Mouse (Mus musculus) layer of hippocampus, adult 9-10 months (tissue): ENCODE data around the gene Ccdc33.

Source experiments
- DNase-seq: peaks from one replicate; pipeline ENCODE4 v3.0.0; 2022; ENCODE audit warnings: low spot score

The Ccdc33 gene

DNA sequence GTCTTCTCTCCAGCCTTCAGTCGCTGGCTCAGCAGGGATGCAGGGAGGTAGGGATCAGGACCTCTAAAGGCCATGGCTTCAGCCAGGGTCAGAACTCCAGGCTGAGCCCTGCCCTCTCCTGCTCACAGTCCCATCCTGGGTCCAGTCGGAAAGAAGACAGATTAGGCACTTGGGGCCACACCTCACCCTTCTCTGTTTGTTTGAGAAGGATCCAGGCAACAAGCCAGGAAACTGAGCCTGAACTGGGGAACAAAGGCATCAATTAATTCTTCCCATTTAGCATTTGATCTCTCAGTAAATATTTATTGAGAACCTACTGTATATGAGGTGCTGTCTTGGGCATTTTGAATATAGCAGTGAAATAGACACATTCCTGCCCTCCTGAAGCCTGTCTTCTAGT lies at the start of gene Ccdc33:
Gene Ccdc33 (minus strand): TSS at position 153 of the 400 bp plus-strand sequence.
- DNase-seq = no peak

DNA sequence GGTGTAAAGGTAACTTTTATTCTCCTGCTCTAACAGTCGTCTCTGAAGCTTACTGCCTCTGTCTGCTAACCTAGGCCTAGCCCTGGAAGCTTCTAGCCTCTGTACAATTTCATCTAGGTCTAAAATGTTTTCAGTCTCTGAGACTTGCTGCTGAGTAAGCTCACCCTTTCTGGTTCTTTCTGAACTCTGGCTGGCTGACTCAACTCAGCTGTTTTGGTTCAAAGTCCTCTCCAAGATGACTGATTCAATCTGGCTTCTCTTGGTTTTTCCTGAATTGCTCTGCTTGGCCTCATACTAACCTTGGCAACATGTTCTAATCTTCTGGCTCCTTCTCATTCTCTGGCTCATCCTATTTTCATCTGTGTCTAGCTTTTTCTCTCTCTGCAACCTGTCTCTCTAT lies 47.2 kb upstream of the Ccdc33 start:
- DNase-seq = no peak

DNA sequence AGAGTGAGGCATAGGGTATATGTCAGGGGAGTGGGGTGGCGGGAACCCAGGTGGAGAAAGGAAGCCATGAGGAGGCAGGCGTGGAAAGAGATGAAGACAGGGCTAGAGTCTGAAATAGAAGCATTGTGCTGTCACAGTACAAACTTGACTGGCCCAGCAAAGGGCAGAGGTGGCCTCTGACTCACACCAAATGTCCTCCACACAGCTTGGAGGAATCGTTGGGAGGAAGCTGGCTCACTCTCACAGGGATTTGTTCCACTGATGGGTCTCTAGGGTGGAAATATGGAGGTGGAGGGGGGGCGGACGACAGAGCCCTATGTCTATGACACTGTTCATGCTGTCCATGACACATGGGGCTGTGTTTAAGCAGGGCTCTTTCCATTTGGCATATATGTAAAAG lies 44.5 kb upstream of the Ccdc33 start:
- DNase-seq = no peak

DNA sequence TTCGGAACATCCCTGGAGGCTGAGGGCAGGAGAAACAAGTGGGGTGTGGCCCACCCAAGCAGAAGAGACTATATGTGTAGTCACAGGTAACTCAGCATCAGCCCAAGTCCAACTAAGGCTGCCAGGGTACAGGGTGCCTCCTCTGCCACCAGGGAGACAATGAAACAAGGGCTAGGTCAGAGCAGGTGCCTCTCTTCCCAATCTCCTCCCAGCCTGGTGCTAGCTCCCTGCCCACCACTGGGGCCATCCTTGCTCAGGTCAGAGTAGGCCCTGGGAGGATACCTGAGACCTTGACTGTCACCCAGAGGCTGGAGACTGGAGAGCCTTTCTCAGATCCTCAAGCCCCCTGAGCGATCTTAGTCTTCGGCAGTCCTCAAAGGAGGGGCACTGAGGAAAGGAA lies 43.5 kb upstream of the Ccdc33 start:
- DNase-seq = no peak

DNA sequence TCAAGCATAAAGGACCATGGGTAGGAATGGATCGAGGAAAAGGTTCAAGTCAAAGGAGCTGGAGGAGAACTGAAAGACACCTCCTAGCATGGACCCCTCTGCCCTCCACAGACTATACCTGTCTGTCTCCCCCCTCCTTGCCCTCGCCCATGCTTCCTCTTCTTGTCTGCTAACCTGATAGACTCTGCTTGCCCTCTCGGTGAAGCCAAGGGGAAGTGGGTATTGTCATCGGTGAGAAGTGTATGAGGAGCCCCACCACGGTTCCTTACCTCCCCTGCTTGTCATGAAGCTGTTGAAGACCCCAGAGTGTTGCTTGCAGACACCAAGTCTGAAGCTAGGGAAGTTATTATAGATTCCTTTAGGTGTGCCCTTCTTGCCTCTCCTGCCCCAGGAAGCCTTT lies 41.7 kb upstream of the Ccdc33 start:
- no peak for DNase-seq

DNA sequence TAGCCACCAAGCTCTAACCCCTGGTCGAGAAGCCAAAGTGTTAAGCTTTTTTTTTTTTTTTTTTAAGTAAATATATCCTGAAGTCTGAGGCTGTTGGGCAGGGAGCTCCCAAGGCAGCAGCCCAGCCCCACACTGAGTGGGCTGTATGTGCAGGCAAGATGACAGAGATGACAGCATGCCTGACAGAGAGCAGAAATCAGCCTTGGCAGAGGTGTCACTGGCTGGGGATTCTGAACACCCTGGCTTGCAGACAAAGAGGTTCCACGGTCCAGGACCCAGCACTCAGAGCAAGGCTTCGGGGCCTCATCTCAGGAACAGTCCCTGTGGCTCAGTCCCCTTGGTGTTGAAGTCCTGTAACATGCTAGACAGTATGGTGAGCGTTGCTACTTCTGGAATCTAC lies 41.2 kb upstream of the Ccdc33 start:
- no peak for DNase-seq

DNA sequence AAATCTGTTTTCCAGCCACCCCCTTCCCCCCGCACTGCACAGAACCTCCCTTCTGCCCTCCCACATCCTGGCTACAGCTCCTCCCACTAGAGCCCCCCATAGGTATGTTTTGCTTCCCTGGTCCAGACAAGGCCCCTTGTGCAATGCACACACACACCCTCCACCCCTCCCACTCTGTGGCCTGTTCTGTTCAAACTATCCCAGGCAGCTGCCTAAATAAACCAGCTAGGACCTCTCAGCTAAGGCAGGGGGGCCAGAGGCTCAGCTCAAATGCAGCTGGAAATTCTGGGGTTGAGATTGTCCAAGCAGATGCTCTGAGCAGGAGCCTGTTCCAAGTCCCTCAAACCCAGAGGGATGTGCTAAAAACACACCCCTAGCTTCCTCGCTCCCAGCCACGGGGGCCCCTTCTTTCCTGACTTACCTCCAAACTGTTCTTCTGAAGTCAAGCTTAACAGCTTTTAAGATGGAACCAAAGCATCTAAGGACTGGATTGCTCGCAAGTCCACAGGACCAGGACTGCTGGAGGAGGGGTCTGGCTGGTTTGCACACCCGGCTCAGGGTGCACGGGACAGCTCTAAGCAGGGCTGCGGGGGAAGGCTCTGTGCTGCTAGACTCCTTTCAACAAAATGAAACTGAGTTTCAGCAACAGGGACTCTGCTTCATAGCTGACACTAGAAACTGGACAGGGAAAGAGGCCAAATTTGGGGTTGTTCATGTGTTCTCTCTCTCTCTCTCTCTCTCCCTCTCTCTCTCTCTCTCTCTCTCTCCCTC lies 40.1 kb upstream of the Ccdc33 start:
- no peak for DNase-seq

DNA sequence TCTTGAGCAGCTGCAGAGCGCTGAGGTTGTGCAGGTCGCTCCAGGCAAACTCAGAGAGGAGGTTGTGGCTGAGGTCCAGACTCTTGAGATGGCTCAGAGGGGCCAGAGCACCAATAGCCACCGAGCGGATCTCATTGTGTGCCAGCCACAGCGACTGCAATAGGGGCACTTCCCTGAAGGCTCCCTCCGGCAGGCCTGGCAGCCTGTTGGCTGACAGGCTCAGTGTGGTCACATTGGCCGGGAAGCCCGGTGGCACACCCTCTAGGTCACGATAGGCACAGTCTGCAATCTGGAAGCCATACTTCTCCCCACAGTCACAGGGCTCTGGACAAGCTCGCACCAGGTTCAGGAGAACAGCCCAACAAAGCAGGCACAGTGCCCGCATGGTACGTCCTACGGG lies 39.2 kb upstream of the Ccdc33 start:
- no peak for DNase-seq

DNA sequence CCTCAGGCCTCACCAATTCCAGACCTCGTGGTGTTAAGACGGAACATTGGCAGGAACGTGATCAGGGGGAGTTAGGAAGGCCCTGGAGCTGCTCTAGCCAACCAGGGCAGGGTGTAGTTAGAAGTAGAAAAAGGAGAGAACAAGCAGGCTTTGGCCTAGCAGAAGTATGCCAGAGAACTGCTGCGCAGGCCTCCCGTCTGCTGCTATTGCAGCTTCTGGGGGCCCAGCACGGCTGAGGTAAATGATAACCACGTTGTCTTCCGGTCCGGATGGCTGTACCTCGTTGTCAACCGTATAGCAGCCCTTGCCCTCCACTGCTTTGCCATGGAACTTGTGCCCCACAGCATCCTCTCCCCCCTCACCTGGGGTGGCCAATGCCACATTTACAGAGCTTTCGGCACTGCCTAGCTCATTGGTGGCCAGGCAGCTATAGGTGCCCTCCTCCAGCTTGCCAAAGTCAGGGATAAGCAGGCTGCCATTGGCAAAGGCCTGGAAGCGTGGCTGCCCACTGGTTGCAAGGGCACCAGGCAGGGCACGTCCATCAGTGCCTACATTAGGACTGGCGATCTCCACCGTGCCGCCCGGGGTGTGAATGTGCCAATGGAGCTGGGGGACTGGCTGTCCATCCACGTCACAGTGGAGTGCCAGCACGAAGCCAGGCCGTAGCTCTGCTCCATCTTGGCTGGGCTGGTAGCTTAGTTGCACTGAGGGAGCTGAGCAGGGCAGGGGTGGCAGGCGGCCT lies 38.4 kb upstream of the Ccdc33 start:
- DNase-seq = no peak

DNA sequence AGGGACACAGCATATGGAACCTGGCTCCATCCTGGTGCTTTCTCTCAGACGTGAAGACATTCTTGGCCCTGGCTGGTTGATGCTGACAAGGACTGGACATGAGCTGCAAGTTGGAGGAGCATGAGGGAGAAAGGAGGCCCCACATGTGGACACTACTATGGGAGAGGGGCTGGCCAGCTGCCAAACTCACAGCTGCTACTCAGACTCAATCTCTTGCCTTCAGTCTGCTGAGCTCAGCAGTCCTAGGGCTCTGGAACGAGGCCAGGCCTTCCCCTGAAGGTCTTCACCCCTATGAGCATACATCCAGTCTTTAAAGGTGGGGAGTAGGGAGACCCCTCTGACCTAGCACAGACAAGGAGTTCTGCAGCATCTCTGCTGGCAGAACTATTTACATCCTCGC lies 36.7 kb upstream of the Ccdc33 start:
- no peak for DNase-seq

DNA sequence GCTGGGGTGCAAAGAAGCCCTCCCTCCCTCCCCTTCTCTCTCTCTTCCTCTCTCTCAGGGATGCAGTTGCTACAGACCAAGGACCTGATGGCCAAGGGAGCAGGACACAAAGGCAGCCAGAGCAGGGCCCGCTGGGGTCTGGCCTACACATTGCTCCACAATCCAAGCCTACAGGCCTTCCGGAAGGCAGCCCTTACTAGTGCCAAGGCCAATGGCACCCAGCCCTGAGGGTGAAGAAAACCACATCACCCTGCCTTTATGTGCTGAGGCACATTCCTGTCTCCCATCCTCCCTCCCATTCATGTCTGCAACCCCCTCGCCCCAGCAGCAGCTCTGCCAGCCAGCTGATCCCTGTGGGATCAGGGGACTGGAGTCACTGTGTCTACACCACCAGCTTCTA lies 34.5 kb upstream of the Ccdc33 start:
- DNase-seq = no peak

DNA sequence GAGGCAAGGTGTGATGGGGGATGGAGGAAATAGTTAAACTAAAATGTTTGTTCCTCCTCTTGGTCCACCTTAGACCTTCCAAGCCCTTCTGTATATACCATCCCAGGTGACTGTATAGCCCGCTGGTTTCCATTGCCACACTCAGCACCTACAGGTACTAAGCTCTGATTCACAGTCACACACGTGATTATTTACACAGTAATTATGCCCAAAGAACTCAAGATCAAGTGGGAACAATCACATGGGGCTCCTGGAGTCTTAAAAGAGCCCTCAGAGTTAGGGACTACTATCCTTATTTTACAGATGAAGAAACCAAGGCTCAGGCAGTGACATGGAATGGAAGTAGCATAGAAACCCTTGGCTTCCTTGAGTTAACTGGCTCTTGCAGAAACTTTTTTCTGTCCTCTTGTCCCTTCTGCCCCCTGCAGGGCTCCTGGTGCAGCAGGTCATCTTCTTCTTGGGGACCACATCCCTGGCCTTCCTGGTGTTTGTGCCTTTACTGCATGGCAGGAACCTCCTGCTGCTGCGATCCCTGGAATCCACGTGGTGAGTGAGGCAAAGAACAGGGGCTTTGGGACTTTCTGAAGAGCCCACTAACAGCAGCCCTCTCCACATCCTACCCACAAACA lies 32.2 kb upstream of the Ccdc33 start:
- no peak for DNase-seq

DNA sequence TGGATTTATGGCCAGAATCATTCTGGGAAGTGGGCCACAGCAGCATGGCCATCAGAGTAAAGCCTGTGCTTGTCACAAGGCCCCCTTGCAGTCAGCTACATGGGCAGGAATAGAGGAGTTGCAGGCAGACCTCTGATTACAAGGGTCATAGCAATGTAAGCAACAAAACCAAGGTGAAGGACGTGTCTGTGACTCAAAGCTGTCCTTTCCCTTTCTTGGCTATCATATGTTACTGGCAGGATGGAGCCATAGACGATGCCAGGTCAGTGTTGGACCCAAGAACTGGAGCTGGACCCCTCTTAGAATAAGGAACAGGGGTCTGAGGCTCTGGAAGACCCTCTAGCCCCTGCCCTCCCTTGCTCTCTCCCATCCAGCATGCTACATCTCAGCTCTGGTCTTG lies 30.2 kb upstream of the Ccdc33 start:
- no peak for DNase-seq

DNA sequence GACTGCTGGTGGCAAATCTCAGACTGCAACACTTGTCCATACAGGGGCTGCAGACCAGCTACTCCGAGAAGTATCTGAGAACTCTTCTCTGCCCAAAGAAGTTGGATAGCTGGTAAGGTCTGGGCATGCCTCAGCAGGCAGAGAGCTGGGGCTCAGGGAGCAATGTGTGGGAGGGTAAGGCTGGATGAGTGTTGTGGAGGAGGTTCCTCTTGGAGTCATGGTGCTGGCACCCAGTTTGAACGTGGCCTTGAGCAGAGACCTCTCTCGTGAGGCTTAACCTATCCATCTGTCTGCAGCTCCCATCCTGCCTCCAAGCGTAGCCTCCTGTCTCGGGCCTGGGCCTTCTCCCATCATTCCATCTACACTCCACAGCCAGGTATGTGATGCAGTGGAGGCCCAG lies 26.8 kb upstream of the Ccdc33 start:
- DNase-seq = no peak

DNA sequence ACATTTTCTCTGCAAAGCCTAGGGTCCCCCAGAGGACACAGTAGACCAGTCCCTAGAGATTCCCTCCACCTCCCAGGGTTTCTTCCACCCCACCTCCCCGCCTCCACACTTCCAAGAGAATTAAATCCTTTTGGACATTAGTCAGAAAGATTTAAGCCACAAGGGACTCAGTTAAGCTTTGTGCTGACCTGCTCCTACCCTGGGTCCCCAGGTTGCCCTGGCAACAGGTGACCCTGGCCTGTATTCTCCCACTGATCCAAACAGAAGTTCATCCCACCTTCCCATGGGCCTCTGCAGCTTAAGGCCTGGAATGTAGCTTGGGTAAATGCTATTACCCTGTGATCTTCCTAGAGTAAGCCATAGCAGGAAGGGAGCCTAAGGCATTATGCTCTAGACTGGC lies 26.0 kb upstream of the Ccdc33 start:
- no peak for DNase-seq

DNA sequence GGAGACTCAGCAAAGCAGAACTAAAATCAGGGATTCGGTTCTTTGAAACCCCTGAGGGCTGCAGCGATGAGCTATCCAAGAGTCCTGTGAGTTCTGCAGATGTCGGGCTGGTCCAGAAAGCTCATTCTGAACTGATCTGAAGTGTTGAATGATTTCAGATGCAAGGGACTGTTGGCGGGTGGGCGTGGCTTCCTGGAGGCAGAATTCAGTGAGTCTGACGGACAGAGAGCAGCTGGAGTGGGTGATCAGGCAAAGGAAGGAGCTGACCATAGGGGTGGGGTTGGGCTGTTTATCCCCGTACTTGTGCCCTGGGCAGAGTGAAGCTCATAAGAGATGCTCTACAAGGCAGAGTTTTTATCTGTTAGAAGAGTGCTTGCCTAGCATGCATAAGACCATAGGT lies 24.8 kb upstream of the Ccdc33 start:
- DNase-seq = no peak

DNA sequence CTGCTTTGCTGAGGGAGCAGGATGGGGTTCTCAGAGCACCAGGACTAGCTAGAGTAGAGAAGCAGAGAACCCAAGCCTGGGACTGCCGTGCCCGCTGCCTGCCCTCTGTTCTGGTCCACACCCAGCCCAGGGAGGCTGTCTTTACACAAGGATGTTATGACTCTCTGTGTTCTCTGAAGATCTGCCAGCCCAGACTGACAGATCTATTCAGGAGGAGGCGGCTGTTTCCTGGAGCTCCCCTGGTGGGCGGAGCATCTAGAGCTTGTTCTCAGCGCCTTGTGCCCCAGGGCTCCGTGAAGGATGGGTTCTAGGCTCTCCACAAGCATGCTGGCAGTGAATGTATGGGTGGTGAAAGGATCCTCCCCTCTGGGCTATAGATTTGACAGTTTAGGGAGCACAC lies 21.3 kb upstream of the Ccdc33 start:
- DNase-seq = no peak

DNA sequence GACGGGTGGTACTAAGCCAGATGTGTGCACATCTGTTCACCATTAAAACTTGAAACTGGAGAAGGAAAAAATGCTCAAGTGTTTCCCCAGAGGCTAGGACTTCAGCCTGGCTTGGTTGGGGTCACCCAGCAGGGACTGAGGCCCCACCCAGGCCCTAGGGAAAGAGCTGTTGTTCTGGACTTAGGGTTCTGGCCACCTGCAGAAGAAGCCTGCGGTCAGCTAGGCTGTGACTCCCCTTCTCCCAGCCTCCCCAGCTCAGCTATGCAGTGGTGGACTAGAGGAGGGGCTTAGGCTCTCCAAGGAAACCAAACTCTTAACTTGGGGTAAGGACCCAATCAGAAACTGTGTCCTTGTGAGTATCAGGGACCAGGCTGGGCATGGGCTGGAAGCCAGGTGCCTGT lies 17.3 kb upstream of the Ccdc33 start:
- DNase-seq = no peak

DNA sequence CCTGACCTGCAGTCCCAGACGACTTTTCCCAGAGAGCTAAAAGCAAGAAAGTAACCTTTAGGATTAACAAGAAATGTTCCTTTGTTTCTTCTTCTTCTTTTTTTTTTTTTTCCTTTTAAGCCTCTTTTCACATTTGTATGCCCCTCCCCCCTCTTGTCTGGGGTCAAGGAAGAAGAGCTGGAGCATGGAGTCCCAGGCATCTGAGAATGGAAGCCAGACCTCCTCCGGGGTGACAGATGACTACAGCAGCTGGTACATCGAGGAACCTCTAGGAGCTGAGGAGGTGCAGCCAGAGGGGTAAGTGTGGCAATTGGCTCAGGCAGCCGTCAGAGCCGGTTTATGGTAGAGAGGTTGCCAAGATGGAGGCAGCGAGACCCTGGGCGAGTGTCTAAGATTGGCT lies 16.3 kb upstream of the Ccdc33 start:
- DNase-seq = no peak

DNA sequence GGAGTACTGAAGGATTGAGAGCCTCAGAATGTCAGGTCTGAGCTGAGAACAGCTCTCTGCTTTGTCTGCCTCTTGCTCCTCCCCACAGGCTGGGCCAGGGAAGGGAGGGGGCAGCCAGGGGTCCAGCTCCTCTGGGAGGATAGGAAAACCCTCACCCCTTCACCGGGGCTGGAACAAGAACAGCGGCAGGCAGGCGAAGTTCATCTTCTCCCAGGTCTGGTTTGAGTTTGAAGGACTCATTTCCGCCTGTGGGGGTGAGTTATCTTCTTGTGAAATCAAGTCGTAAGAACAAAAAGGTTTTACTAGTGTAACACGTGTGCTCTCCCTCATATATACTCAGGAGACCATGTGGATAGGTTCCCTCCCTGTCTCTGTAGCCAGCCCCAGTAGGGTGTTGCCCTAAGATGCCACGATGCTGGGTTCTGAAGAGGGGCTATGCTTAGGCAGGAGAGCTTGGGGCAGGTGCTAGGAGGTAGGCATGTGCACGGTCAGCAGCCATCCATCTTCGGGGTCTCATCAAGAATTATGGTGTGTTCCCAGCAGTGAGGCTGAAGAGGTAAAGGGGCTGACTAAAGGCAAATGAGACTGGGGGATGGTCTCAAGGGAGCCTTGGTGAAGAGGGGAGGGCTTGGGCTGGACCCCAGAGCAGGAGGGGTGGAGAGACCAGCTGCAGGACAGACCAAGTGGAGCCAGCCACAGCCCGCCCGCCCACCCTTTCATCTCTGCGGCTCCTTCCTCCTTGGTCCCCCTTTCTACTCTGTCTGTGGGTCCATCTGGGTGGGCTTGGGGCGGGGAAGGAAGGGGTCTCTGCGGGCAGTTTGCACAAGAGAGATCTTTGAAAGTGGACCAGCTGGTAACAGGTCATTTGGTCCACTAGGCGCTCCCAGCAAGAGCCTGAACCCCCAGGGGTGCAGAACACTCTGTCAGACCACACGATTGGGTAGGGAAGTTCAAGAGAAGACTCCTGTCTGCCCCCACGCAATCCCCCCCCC lies 15.6 kb upstream of the Ccdc33 start:
- no peak for DNase-seq

DNA sequence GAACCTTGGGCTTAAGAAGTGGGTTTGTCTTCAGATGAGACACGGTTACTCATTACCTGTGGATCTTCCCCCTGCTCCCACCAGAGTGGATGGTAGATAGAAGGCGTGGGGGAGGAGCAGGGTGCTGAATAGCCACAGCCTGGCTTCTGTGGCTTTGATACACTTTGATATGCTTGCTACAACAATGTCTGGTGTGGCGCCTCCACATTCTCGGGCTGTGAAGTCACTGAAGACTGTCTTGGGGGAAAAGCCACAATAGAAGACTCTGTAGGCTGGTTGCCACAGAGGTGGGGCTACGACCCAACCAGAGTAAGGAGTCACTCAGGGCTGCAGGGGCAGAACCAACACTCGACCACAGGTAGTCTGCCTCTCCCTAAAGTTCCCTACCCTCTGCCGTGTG lies 13.1 kb upstream of the Ccdc33 start:
- no peak for DNase-seq

DNA sequence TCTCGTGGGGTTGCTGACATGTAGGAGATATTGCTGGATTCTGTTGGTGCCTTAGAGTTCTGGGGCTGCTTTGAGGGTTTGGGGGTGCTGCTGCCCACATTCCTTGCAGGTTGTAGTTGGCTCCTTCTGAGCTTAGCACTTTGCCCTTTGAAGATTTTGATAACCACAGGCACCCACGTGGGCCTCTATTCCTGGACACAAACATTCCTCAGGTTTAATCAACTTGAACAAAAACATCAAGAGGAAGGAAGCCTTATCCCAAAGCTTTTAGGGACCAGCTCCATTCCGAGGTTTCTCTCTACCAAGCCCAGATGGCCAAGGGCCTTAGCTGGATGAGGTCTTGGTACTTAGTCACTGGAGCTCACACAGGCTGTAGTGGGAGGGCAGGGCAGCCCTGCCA lies 12.3 kb upstream of the Ccdc33 start:
- DNase-seq = no peak
